Mouse (Mus musculus): ENCODE data around the gene Rpl3. TPM values are rescaled to one million over a fixed set of nuclear protein-coding genes. Genes with fewer than 3 reads are reported as not detected.
"Not testable (repeated sequence)": the region's sequence is repeated elsewhere in the genome, so short reads cannot be mapped to it uniquely, and the experiment has no call there.

Rpl3 gene
- total RNA-seq, 2 experiments from 2014 or later, result 439 to 468 TPM

DNA sequence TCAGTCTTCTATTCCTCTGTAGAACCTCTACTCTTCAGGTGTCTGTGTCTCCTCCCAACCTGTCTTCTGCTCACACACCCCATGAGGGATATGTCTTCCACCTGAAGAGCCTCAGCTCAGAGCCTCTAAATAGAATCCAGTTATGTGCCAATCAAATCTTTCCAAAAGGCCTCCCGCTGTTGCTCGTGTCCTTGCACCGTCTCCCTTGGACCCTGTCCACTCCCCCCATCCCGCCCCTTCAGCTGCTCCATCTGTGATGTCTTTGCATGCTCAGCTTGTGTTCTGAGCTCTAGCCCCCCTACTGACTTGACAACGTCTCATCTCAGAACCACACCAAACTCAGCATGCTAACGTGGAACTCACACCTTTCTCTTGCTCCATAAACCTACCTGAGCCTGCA lies 39.8 kb upstream of the Rpl3 start:
- intact Hi-C loops (cut with DNase I), result no loop called here

DNA sequence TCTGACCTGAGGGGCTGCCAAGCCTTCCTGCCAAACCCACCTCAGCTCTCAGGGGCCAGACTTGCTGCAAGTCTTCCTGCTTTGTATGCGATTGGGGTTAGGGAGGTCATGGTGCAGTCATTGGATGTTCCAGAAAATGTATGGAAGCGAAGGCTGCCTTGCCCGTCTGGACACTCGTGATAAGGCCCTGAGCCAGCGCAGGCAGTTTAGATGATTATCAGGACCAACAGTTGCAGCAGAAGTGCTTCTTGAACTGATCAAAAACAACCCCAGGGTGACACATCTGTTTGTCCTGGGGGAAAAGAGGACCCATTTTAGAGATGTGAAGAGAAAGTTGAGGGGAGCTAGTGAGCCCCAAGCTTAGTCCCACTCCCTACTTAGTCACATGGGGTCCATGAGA lies 39.0 kb upstream of the Rpl3 start:
- Histone ChIP-seq H3K27ac (no peak overlapping the region), H3K4me3 (no peak overlapping the region)
- DNase-seq (ENCODE audit: extremely low spot score in 1 of 2, low spot score in 2 of 2), result no peak
- no peak for TF ChIP-seq CTCF (IDR thresholded peaks at IDR 0.05)
- intact Hi-C loops (cut with DNase I), result no loop called here

More for the DNA sequence above, 39.8 kb upstream of the Rpl3 start:
- no peak for DNase-seq (ENCODE audit: extremely low spot score in 1 of 2, low spot score in 2 of 2)
- no peak for TF ChIP-seq CTCF (IDR thresholded peaks at IDR 0.05)
- H3K4me3 ChIP-seq, result no peak overlapping the region
- no peak overlapping the region for H3K27ac ChIP-seq

DNA sequence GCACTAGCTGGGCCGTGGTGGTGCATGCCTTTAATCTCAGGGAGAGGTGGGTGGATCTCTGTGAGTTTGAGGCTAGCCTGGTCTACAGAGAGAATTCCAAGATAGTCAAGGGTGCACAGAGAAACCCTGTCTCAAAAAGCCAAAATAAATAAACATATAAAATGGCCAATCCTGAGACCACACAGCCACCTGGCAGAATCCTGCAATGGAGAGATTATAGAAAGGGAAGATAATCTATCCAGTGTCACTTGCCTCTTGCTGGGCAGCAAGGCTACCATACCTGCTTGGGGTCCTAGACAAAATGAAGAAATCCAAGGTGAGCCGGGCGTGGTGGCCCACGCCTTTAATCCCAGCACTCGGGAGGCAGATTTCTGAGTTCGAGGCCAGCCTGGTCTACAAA lies 38.3 kb upstream of the Rpl3 start:
- no peak for DNase-seq (ENCODE audit: extremely low spot score in 1 of 2, low spot score in 2 of 2)
- intact Hi-C loops (cut with DNase I), result no loop called here

DNA sequence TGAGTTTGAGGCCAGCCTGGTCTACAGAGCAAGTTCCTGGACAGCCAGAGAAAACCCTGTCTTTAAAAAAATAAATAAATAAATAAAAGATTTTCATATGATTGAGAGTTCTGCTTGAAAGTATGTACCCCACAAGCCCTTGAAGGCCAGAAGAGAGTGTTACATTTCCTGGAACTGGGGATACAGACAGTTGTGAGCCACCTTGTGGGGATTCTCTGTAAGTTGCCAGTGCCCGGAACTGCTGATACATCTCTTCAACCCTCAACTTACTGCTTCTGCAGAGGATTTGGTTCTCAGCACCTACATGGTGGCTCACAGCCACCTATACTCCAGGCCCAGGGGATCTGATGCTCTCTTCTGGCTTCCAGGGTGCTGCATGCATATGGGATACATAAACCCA lies 35.5 kb upstream of the Rpl3 start:
- no peak for DNase-seq (ENCODE audit: extremely low spot score in 1 of 2, low spot score in 2 of 2)
- intact Hi-C loops (cut with DNase I), result no loop called here
- Histone ChIP-seq H3K27ac (no peak overlapping the region), H3K4me3 (no peak overlapping the region)
- peak; percentile 46 for TF ChIP-seq CTCF (IDR thresholded peaks at IDR 0.05)

More for the DNA sequence above, 38.3 kb upstream of the Rpl3 start:
- TF ChIP-seq CTCF (IDR thresholded peaks at IDR 0.05), result no peak
- H3K27ac ChIP-seq, result no peak overlapping the region
- no peak overlapping the region for H3K4me3 ChIP-seq

DNA sequence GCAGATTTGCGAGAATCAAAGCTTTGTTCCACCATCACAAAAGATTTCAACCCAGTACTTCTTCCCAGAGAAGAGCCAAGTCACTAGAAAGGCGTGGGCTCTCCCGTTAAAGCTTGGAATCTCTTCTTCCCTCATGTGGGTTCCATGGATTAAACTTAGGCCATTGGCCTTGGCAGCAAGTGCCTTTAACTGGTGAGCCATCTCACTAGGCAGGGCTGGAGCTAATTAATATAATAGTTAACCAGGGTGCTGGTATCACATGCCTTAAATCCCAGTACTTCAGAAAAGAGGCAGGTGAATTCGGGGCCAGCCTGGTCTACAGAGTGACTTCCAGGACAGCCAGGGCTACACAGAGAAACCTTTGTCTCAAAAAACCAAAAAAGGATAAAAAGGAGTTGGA lies 33.0 kb upstream of the Rpl3 start:
- no peak for DNase-seq (ENCODE audit: extremely low spot score in 1 of 2, low spot score in 2 of 2)
- Histone ChIP-seq H3K27ac (no peak overlapping the region), H3K4me3 (no peak overlapping the region)
- intact Hi-C loops (cut with DNase I), result no loop called here
- no peak for TF ChIP-seq CTCF (IDR thresholded peaks at IDR 0.05)

DNA sequence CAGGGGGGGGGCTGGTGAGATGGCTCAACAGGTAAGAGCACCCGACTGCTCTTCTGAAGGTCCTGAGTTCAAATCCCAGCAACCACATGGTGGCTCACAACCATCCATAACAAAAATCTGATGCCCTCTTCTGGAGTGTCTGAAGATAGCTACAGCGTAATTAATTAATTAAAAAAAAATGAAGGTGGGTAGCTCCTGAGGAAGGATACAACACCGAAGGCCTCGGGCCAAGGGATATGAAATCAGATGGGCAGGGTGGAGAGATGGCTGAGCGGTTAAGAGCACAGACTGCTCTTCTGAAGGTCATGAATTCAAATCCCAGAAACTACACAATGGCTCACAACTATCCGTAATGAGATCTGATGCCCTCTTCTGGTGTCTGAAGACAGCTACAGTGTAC lies 30.8 kb upstream of the Rpl3 start:
- DNase-seq (ENCODE audit: extremely low spot score in 1 of 2, low spot score in 2 of 2); H3K4me3 ChIP-seq; intact Hi-C loops (cut with DNase I); H3K27ac ChIP-seq: not testable (repeated sequence)

DNA sequence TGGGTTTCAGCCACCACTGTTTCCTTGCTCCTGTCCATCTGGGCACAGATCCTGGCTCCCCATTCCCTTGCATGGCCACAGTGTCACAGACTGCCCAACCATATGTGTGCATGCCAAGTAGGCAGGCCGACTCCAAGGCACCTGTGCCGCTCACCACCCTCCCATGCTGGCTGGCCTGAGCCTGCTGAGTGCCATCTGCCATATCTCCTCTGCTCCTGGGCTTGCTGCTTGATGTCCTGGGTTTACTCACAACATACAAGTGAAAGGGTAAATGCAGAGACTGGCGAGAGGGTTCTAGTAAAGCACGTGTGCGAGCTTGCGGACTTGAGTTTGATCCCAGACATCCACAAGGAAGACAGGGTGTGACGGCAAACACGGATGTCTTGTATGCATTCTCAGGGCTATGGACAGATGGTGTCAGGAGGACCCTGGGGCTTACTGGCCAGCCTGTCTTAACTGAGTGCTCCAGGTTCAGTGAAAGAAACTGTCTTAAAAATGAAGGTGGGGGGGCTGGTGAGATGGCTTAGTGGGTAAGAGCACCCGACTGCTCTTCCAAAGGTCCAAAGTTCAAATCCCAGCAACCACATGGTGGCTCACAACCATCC lies 30.2 kb upstream of the Rpl3 start:
- DNase-seq (ENCODE audit: extremely low spot score in 1 of 2, low spot score in 2 of 2), result no peak
- no peak overlapping the region for H3K27ac ChIP-seq
- no peak overlapping the region for H3K4me3 ChIP-seq
- TF ChIP-seq CTCF (IDR thresholded peaks at IDR 0.05), result no peak
- intact Hi-C loops (cut with DNase I), result no loop called here

DNA sequence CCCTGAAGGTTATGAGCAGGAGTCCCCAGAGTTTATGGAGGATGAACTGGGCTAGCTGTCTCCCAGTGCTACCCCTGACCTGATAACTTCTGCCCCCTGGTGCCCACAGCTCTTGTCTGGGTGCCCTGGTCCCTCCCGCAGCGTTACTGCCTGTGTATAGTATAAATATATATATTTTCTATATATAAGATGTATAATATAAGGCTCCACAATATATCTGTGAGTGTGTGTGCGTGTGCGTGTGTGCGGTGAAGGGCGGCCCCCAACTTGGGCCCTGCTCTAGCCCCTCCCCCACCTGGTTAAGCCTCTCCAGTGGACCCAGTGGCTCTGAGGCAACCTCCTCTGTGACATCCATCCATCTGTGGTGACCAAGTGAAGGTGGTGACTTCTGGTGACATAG lies 27.4 kb upstream of the Rpl3 start:
- Histone ChIP-seq H3K27ac (no peak overlapping the region), H3K4me3 (no peak overlapping the region)
- no peak for DNase-seq (ENCODE audit: extremely low spot score in 1 of 2, low spot score in 2 of 2)
- intact Hi-C loops (cut with DNase I), result no loop called here
- TF ChIP-seq CTCF (IDR thresholded peaks at IDR 0.05), result no peak

DNA sequence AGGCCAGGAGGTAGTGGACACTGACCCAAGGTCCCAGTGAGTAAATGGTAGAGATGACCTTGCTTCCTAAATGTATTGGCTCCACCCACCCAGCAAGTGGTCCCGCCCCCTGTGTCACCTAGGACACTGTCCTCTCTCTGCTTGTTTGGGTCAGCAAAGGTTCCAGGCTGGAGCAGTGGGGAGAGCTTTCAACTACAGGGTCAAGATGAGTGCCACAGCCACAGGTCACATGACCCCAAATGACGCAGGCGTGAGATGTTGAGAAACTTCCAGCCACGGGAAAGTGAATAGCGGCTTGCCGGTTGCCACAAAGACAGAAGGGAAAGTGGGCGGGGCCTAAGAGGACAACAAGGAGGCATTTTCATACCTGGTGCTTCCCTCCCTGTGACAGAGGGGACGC lies 25.5 kb upstream of the Rpl3 start:
- H3K27ac ChIP-seq, result no peak overlapping the region
- intact Hi-C loops (cut with DNase I), result no loop called here
- no peak overlapping the region for H3K4me3 ChIP-seq
- TF ChIP-seq CTCF (IDR thresholded peaks at IDR 0.05), result no peak
- no peak for DNase-seq (ENCODE audit: extremely low spot score in 1 of 2, low spot score in 2 of 2)

DNA sequence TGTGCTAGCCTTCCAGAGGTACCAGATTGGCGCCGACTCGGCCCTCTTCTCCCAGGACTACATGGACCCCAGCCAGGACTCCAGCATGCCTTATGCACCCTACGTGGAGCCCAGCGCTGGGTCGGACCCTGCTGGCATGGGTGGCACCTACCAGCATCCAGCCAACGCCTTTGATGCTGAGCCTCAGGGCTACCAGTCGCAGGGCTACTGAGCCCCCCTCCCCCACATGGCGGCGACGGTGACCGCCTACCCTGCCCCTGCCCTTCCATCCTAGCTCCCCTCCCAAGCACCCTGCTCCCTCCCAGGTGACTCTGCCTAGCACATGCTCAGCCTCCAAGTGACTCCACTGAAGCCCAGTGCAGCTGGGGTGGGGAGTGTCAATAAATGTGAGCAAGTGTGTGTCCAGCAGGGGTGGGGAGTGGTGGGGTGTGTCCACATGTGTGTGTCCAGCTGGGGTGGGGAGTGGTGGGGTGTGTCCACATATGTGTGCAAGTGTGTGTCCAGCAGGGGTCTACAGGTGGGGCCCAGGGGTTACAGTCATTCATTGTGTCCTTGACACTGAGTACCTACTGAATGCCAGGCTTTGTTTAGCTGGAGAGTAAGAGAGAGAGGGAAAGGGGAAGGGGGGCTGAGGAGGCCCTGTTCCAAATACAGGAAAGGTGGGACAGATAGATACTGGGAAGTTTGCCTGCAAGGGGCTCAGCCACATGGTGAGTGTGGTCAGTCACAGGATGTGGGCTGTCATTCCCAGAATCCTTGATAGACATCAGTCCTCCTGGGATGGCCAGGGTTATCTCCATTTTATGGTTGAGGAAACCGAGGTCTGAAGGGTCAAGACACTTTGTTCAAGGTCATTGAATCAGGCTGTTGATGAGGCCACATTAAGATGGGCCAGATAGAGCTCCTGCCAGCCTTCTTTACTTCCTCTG lies 24.5 kb upstream of the Rpl3 start:
- DNase-seq (ENCODE audit: extremely low spot score in 1 of 2, low spot score in 2 of 2), result no peak
- H3K4me3 ChIP-seq, result no peak overlapping the region
- no peak for TF ChIP-seq CTCF (IDR thresholded peaks at IDR 0.05)
- H3K27ac ChIP-seq, result no peak overlapping the region
- intact Hi-C loops (cut with DNase I), result no loop called here

DNA sequence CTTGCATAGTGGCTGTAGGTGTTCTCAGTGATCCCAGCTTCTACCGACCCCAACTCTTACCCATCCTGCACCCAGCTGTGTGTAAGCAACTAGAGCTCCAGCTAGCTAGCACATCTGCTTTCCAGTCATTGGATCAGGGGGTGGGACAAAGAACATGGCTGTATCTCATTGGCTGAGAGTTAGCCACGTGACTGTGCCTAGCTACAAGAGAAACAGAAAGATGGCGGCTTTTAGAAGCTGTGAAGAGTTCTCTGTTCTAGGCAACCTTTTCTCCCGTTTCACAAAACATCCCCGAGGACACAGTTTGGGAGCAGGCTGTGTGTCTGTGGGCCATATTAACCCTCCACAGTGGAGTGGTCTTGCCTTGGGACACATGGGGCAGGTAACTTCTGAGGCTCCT lies 23.6 kb upstream of the Rpl3 start:
- Histone ChIP-seq H3K27ac (no peak overlapping the region), H3K4me3 (no peak overlapping the region)
- no peak for DNase-seq (ENCODE audit: extremely low spot score in 1 of 2, low spot score in 2 of 2)
- no peak for TF ChIP-seq CTCF (IDR thresholded peaks at IDR 0.05)
- intact Hi-C loops (cut with DNase I), result no loop called here

DNA sequence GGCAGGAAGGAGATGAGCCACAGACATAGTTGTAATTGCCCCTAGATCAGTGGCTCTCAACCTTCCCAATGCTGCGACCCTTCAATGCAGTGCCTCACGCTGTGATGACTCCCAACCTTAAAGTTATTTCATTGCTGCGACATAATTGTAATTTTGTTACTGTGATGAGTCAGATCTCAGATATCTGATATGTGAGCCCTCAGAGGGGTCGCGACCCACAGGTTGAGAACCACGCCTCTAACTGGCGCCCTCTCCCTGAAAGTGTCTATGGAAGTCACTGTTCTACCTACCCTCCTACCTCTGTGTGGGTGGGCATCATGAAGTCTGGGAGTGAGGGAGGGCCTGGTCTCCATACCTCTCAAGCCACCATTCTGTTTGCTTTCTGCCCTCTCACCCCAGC lies 22.7 kb upstream of the Rpl3 start:
- no peak for DNase-seq (ENCODE audit: extremely low spot score in 1 of 2, low spot score in 2 of 2)
- Histone ChIP-seq H3K4me3 (no peak overlapping the region), H3K27ac (no peak overlapping the region)
- TF ChIP-seq CTCF (IDR thresholded peaks at IDR 0.05), result no peak
- intact Hi-C loops (cut with DNase I), result no loop called here

DNA sequence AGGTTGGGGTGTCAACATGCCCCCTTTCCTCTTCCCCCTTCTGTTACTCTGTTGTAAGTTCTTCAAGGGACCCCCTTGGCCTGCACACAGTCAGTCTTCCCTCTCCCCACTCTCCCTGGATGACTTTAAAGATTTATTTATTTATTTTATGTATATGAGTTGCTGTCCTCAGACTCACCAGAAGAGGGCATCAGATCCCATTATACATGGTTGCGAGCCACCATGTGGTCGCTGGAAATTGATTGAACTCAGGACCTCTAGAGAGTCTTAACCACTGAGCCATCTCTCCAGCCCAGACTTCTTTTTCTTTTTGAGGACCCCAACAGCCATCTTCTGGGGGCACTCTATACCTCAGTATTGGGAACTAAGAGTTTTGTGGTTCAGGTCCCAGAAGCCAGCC lies 20.8 kb upstream of the Rpl3 start:
- intact Hi-C loops (cut with DNase I), result no loop called here
- no peak for DNase-seq (ENCODE audit: extremely low spot score in 1 of 2, low spot score in 2 of 2)
- Histone ChIP-seq H3K27ac (no peak overlapping the region), H3K4me3 (no peak overlapping the region)
- TF ChIP-seq CTCF (IDR thresholded peaks at IDR 0.05), result peak; percentile 55
